Mouse (Mus musculus) splenic B cell, adult 2 months (primary cell): Measurements from ENCODE around the gene Wwox.
A peak's percentile ranks its signal among the peaks of the same experiment; 100 is the strongest.

Source experiments
- DNase-seq: peaks from one replicate; pipeline ENCODE4 v3.0.0-alpha.2; 2011; ENCODE audit warnings: low read depth, low spot score
- H3K27me3 ChIP-seq: 2 replicates; pipeline ENCODE4 v1.6.1; 2012; ENCODE audit warnings: mild to moderate bottlenecking, low read length, moderate library complexity, mixed read lengths; ENCODE audit not compliant: control insufficient read depth, poor library complexity, insufficient read depth, severe bottlenecking
- H3K36me3 ChIP-seq: 2 replicates; pipeline ENCODE4 v1.6.1; 2012; ENCODE audit warnings: mild to moderate bottlenecking, low read length, moderate library complexity, mixed read lengths; ENCODE audit not compliant: control insufficient read depth, poor library complexity, insufficient read depth, severe bottlenecking

Gene Wwox

DNA sequence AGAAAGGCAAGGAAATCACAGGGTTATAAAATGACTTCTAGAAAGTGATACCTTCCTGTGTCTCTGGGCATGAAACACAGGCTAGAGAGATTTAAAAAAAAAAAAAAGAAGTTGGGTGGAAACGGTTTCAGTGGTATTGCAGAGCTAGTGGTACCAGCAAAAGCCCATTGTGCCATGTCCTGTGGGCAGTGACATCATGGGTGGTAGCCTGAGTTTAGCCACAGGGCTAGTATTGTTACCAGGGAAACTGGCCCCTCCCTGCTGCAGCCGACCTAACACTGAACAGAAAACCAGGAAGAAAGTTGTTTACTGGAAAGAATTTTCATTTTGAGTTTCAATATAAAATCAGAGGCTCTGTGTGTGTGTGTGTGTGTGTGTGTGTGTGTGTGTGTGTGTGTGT is 836.8 kb downstream of the Wwox start:
- H3K36me3 ChIP-seq = no peaks in the 10 kb centered on the region
- peak; percentile 27 for DNase-seq

DNA sequence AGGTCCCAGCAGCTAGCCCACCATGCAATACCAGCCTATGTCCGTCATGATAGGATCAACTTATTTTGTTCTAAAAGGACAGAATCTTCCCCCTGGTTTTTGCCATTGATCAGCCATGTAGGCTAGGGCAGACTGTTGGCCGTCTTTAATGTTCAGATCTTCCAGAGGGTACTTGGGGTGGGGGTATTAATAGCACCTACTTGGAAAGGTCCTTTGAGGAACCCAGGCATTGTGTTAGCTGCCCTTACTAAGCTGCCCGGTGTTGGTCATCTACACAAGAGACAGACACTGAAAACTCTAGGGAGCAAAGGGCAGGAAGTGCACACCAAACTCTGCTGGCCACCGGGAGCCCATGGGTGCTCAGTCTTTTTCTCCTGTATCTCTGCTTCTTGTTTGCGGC is 838.8 kb downstream of the Wwox start:
- Histone ChIP-seq H3K36me3 (no peaks in the 10 kb centered on the region), H3K27me3 (no peaks in the 10 kb centered on the region)
- no peak for DNase-seq

More for the DNA sequence above, 836.8 kb downstream of the Wwox start:
- no peaks in the 10 kb centered on the region for H3K27me3 ChIP-seq

DNA sequence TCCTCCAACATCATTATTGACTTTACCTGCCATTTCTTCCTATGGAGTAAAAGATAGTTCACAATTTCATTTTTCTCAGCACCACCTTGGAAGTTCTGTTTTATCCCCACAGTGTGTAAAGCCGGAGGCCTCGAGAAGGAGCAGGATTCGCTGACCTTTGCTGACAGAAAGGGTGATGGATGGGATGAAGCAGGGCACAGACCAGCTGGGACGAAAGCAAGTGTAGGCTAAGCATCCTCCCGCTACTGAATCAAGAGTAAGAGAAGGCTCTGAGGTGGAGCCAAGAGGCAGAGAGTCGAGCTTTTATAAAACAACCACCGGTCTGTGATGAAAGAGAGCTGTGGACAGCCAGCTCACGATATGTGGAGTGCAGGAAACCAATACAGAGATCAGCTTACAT is 850.8 kb downstream of the Wwox start:
- no peak for DNase-seq
- no peaks in the 10 kb centered on the region for H3K27me3 ChIP-seq
- H3K36me3 ChIP-seq = no peaks in the 10 kb centered on the region

DNA sequence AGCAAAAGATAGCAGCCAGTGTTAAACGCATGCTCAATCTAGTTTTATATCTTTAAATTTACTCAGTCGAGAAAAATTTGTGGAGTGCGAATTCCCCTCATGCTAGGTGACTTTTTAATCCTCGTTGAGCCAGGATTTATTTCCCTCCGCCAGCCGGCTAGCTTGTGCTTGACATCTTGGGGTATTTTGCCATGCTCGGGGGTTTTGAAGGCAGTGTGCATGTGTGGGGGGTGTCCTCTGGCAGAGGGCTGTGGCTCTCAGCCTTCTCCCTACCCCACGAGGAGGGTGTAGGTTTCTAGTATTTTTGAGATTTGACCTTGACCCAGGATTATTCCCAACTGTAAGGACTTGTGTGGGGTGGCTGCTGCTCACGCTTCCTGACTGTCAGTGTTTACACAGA is 857.3 kb downstream of the Wwox start:
- H3K27me3 ChIP-seq = no peaks in the 10 kb centered on the region
- DNase-seq = no peak
- H3K36me3 ChIP-seq = no peaks in the 10 kb centered on the region

DNA sequence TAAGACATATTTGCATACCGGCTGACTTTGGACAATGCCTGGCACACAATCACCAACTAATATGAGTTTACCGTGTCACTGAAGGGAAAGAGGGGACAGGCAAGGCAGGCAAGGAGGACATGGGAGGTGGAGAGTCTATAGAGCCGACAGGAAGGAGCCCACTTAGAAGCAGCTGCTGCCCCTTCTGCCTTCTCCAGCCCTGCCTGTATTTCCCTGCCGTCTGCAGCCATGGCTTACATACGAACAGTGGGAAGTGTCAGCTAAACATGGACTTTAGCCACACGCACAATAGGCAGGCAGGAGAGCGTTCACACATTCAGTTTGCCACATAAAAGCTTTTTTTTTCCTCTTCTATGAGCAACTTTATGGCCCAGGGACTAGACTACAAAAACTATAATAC is 863.0 kb downstream of the Wwox start:
- Histone ChIP-seq H3K36me3 (no peaks in the 10 kb centered on the region), H3K27me3 (no peaks in the 10 kb centered on the region)
- no peak for DNase-seq

DNA sequence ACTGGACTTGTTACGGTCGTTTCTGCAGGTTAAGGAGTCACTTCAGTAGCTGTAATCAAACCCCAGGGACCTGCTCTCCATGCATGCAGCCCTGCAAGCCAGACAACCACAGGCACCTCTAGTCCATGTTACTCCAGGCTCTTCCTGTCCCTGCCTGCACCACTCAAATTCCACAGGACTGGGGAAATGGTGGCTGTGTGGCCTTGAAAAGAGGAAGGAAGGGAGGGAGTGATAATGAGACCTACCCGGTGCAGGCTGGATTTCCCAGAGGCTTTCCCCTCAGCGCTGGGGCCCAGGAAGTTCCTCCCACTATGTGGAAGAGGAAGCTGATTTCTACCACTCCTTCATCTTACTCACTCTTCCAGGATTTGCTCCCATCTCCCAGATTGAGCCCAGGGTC is 868.0 kb downstream of the Wwox start:
- no peaks in the 10 kb centered on the region for H3K36me3 ChIP-seq
- no peaks in the 10 kb centered on the region for H3K27me3 ChIP-seq
- DNase-seq = no peak

DNA sequence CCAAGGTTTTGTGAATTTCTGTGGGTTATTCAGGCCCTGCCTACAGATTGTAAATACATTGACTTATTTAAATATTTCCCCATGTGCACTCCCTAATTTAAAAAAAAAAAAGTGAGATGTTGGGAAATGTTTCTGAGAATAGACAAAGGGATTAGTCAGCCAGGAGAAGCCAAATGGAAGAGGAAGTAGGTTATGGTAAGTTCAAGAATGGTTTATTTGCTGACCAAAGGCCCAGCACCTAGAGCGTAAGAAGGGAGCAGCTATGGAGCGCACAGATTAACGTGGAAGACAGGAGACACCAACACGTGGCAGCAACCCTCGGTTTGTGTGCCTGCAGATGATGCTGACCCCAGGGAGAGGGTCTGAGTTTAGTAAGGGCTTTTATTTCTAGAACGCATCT is 871.5 kb downstream of the Wwox start:
- DNase-seq = no peak
- Histone ChIP-seq H3K36me3 (no peaks in the 10 kb centered on the region), H3K27me3 (no peaks in the 10 kb centered on the region)

DNA sequence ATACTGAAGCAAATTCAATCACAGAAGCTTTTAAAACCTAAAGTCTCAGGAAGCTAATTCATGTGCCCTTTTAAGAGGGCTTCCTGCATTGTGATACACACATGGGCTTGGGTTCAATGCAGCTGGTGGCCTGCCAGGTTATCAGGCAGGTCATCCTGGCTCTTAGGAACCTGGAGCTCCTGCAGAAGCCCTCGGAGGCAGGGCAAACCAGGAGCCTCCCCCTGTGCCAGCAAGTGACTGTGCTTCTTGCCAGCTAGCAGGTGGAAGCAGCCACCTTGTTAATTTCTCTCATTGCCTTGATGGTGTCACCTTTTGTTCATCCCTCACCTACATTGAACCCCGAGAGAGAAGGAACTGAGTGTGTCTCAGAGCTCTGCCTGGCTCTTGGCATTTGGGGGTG is 872.9 kb downstream of the Wwox start:
- Histone ChIP-seq H3K27me3 (no peaks in the 10 kb centered on the region), H3K36me3 (no peaks in the 10 kb centered on the region)
- DNase-seq = no peak

DNA sequence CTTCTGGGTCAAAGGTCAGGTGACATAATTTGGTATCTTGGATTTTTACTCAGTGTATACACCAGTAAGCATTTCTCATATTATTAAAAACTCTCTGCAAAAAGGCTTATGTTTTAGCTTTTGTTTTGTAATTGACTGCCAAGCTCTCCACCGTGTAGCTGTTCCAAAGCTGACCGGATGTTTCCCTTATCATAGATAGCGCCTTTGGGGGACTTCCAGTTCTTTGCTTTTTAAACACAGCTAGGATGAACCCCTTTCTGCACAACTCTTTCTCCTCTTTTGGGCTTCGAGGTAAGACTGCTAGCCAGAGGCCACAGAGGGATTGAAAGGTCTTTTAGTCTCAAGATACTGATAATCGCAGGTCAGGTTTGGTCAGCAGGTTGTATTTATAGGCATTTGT is 883.0 kb downstream of the Wwox start:
- Histone ChIP-seq H3K27me3 (no peaks in the 10 kb centered on the region), H3K36me3 (no peaks in the 10 kb centered on the region)
- DNase-seq = no peak

DNA sequence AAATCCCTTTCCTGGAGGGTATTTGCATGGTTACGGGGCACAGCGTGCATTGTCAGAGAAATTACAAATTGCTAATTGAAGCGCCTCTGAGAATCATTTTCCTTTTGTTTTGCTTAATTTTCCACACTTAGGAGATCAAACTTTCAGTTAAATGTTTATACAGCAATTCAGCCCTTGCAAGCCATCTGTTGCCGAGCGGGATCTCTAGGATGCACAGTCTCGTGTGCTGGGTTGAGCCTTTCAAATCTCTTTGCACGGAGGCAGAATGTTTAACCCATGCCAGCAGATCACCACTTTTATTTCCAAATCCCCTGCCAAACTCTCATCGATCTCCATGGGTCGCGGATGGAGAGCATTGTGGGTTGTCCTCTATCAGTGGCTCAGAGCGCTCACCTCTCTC is 891.2 kb downstream of the Wwox start:
- Histone ChIP-seq H3K27me3 (no peaks in the 10 kb centered on the region), H3K36me3 (no peaks in the 10 kb centered on the region)
- no peak for DNase-seq

DNA sequence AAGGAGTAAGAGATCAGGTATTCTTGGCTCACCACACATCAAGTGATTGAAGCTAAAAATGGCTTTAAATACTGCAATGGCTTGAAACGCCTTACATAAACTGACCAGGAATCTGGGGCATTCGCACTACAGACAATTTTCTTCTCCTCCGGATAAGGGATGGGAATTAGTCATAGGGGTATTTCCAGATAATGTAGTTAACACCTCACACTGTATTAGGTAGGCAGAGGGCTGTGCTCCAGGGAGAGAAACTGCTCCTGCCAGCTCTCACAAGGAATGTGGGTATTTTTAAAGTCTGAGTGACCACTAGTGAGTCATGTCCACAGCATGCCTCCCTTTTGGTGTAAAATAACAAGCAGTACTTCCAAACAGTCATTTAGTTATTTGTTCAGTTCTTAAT is 894.5 kb downstream of the Wwox start:
- no peaks in the 10 kb centered on the region for H3K36me3 ChIP-seq
- no peak for DNase-seq
- H3K27me3 ChIP-seq = no peaks in the 10 kb centered on the region

DNA sequence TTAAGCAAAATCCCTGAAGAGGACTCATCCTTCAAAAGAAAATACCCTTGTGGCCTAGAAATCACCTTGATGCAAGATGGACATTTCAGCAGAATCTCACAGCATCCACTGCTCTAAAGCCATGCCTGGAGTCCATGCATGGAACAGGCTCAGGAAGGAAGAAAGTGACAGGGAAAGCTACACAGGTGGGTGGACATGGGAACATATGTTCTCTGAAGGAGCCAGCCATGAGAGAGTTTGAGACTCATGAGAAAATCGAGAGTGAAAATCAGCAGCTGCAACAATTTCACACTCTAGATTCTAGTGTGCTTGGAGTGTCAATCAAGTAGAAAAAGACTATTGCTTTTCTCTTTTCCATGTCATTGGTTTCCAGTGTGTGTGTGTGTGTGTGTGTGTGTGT is 896.9 kb downstream of the Wwox start:
- Histone ChIP-seq H3K36me3 (no peaks in the 10 kb centered on the region), H3K27me3 (no peaks in the 10 kb centered on the region)
- no peak for DNase-seq

DNA sequence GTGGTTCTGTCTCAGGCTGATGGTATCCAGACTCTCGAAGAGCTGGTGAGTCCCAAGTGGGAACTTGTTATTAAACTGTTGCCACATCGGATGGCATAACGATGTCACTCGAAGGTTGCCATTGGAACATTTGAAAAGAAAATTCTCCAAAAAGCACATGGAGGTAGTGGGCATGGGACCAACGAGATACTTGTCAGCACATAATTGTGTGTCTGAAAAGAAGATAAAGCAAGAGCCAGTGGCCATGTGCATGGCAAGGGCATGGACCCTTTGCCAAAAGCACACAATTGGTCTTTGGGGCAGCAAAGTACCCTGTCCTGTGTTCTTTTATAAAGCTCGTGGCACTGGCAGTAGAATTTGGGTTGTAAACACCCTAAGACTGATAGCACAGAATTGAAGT is 909.2 kb downstream of the Wwox start:
- Histone ChIP-seq H3K36me3 (no peaks in the 10 kb centered on the region), H3K27me3 (no peaks in the 10 kb centered on the region; the same call in 1 of the 2 replicates)
- no peak for DNase-seq

DNA sequence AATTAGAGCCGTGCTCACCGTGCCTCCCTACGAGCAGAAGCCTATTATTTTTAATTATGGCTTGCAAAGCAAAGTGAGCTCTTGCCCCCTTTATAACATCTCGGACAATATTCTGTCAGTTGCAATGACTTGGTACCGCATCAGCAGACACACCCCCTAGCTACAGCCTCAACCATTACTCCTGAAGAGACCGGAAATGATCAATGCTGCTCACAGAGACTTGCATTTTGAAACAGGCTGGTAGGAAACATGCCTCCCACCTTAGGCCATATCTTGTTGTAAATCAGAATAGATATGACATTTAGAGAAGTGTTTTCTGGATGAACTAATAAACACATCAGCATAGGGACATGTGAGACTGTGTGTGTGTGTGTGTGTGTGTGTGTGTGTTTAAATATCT is 911.3 kb downstream of the Wwox start:
- no peak for DNase-seq
- H3K27me3 ChIP-seq = no peaks in the 10 kb centered on the region; the same call in 1 of the 2 replicates
- no peaks in the 10 kb centered on the region for H3K36me3 ChIP-seq

DNA sequence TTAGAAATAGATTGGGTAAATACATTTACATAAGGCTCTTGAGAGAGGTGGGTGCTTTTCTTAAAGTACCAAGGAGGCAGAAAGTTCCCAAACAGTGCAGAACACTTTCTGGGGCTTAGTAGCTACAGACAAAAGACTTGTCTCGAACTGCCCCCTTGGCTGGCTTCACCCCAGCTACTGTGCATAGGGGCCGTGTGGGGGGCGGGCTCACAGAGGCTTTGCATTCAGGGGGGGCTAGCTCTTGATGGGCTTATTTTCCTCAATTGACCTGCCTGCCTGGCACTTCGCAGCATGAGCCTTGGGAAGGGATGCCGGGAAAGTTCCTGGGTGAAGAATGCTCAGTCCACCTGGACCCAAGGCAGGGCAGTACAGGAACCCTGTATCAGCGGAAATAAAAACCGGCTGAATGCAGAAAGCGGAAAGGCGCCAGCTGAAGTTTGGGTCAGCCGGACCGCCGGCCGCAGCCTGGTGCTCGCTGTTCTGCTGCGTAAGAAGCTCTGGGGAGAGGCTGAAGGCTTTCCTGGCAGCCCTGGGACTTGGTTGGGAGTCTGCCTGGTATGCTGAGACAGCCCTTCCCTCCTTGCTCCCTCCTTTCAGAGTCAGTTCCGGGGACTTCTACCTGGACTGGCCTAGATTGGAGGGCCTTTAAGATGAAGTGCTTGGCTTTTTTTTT is 918.3 kb downstream of the Wwox start:
- no peak for DNase-seq
- Histone ChIP-seq H3K36me3 (no peaks in the 10 kb centered on the region), H3K27me3 (no peaks in the 10 kb centered on the region)

DNA sequence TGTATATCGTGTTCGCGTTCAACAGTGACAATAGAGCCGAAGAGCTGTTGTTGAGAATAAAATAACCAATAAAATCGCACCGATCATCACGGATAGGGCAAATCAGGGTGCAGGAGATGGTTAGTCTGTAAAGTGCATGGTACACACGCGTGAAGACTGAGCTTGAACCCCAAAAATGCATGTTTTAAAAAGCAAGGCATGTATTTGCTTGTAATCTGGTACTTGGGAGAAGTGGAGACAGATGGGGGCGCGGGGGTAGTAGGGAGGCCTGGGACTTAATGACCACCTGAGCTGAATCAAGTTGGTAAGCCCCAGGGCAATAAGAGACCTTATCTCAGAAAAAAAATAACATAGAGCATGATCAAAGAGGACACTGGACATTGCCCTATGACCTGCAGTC is 919.0 kb downstream of the Wwox start:
- no peak for DNase-seq
- H3K27me3 ChIP-seq = no peaks in the 10 kb centered on the region
- no peaks in the 10 kb centered on the region for H3K36me3 ChIP-seq
